Mouse (Mus musculus) heart, embryonic 14.5 days (tissue): ENCODE results near the gene Kif21a. TPM values are rescaled to one million over a fixed set of nuclear protein-coding genes. Genes with fewer than 3 reads are reported as not detected.

ENCODE experiments used
- ATAC-seq: fragments of 200-750 bp; cut with Nextera tagmentation; 2 replicates; pipeline ENCODE4 v1.8.0; 2017; ENCODE audit warnings: low read depth, moderate TSS enrichment; ENCODE audit not compliant: insufficient number of reproducible peaks, insufficient read depth, low FRiP score
- H3K27ac ChIP-seq, 2 experiments: fragments of 200-500 bp in 1 of 2; fragments of 300-500 bp in 1 of 2; sonication (generic) in 1 of 2; replicated peaks in 1 of 2; 2 replicates each; pipeline ENCODE4 v1.5.1; 2012 to 2014; ENCODE audit warnings: low read depth in 2 of 2, low read length in 2 of 2, control low read depth in 1 of 2, mild to moderate bottlenecking in 1 of 2, mixed read lengths in 1 of 2; ENCODE audit not compliant: control insufficient read depth in 1 of 2, insufficient read depth in 1 of 2
- H3K27me3 ChIP-seq: fragments of 300-500 bp; sonication (generic); 2 replicates; pipeline ENCODE4 v1.6.1; 2014; ENCODE audit warnings: mild to moderate bottlenecking, low read length, control low read depth; ENCODE audit not compliant: control insufficient read depth, insufficient read depth
- H3K36me3 ChIP-seq: fragments of 300-500 bp; sonication (generic); 2 replicates; pipeline ENCODE4 v1.6.1; 2014; ENCODE audit warnings: mild to moderate bottlenecking, control low read depth, low read length, mixed read lengths; ENCODE audit not compliant: control insufficient read depth, insufficient read depth
- H3K4me1 ChIP-seq, 2 experiments: fragments of 200-500 bp in 1 of 2; fragments of 300-500 bp in 1 of 2; sonication (generic) in 1 of 2; 2 replicates each; pipeline ENCODE4 v1.6.1; 2012 to 2014; ENCODE audit warnings: low read length in 2 of 2, control low read depth in 1 of 2, mixed read lengths in 1 of 2; ENCODE audit not compliant: control insufficient read depth in 2 of 2, insufficient read depth in 2 of 2
- H3K4me2 ChIP-seq: fragments of 300-500 bp; sonication (generic); 2 replicates; pipeline ENCODE4 v1.6.1; 2014; ENCODE audit warnings: mild to moderate bottlenecking, low read length
- H3K4me3 ChIP-seq, 2 experiments: fragments of 200-500 bp in 1 of 2; fragments of 300-500 bp in 1 of 2; sonication (generic) in 1 of 2; 2 replicates each; pipeline ENCODE4 v1.5.1; 2012 to 2014; ENCODE audit warnings: low read length in 2 of 2, mild to moderate bottlenecking in 2 of 2, control low read depth in 1 of 2, low read depth in 1 of 2, moderate library complexity in 1 of 2; ENCODE audit not compliant: control insufficient read depth in 1 of 2, insufficient read depth in 1 of 2
- H3K9ac ChIP-seq: fragments of 300-500 bp; sonication (generic); 2 replicates; pipeline ENCODE4 v1.6.1; 2014; ENCODE audit warnings: mild to moderate bottlenecking, low read length
- H3K9me3 ChIP-seq: fragments of 300-500 bp; sonication (generic); 2 replicates; pipeline ENCODE4 v1.6.1; 2016; ENCODE audit warnings: low read length, control low read depth; ENCODE audit not compliant: control insufficient read depth
- WGBS: fragments of 180-500 bp; shearing (Covaris S2); extraction: QIAGEN DNeasy Blood & Tissue Kit; methylation state at CpG from one replicate; pipeline ENCODE4 v1.1.7; 2014; 5-methylcytosine and 5-hydroxymethylcytosine counted together
- polyA plus RNA-seq: library from polyadenylated mRNA; unstranded; fragments of >200 nt; fragmentation: Nextera tagmentation; extraction: Ambion mirVana; gene quantifications from 2 replicates; pipeline ENCODE4 v1.2.1, GENCODE M21; 2014

Kif21a gene
- polyA plus RNA-seq, 1 experiment from 2014 or later: 5.7 TPM

GRCm38 (mm10) chr15:91017261-91018160, 32.2 kb downstream of the Kif21a start:
- H3K36me3 ChIP-seq: no peaks in the 10 kb centered on the region
- no peak overlapping the region for H3K4me2 ChIP-seq
- no peak overlapping the region for H3K27ac ChIP-seq
- H3K9me3 ChIP-seq: no peaks in the 10 kb centered on the region
- H3K4me1 ChIP-seq: no peaks in the 10 kb centered on the region
- H3K9ac ChIP-seq: no peak overlapping the region
- no peak for ATAC-seq
- H3K27me3 ChIP-seq: no peaks in the 10 kb centered on the region
- H3K4me3 ChIP-seq: no peak overlapping the region
- WGBS: 68% methylated on average over 23 of the region's 23 CpGs

DNA sequence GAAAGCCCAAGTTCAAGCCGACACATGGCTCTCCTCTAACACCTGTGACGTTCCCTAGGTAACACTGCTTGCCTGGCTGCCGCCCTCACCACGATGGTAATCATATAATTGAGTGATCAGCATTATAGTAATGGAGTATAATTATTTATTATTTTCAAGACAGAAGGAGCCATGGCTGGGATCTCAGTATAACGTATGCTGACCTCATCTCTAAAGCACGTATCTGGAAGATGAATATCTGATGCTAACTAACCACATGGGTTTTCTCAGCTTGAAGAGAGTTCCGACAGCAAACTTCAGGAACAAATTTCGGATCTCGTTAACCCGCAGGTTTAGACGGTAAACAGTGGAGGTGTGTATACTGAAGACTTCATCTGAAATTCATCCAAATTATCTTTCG, 33.4 kb downstream of the Kif21a start:
- Histone ChIP-seq H3K4me1 (no peaks in the 10 kb centered on the region), H3K4me2 (no peak overlapping the region), H3K4me3 (no peak overlapping the region), H3K27ac (no peak overlapping the region), H3K9me3 (no peaks in the 10 kb centered on the region), H3K27me3 (no peaks in the 10 kb centered on the region), H3K36me3 (no peaks in the 10 kb centered on the region), H3K9ac (no peak overlapping the region)
- 86% methylated on average over 12 of the region's 12 CpGs for WGBS
- ATAC-seq: no peak

GRCm38 (mm10) chr15:91012793-91013580, 36.8 kb downstream of the Kif21a start:
- no peak for ATAC-seq
- no peaks in the 10 kb centered on the region for H3K36me3 ChIP-seq

GRCm38 (mm10) chr15:91010218-91010617, 39.5 kb downstream of the Kif21a start:
- ATAC-seq: no peak
- Histone ChIP-seq H3K4me1 (no peaks in the 10 kb centered on the region), H3K27me3 (no peaks in the 10 kb centered on the region), H3K36me3 (no peaks in the 10 kb centered on the region), H3K4me2 (no peak overlapping the region), H3K9ac (no peak overlapping the region), H3K9me3 (no peaks in the 10 kb centered on the region), H3K27ac (no peak overlapping the region), H3K4me3 (no peak overlapping the region)
- WGBS: 62% methylated on average over 4 of the region's 4 CpGs

More at GRCm38 (mm10) chr15:91012793-91013580, 36.8 kb downstream of the Kif21a start:
- no peak overlapping the region for H3K9ac ChIP-seq
- H3K27ac ChIP-seq: no peak overlapping the region
- no peaks in the 10 kb centered on the region for H3K9me3 ChIP-seq
- H3K4me3 ChIP-seq: no peak overlapping the region
- no peaks in the 10 kb centered on the region for H3K4me1 ChIP-seq
- H3K4me2 ChIP-seq: no peak overlapping the region
- 29% methylated on average over 6 of the region's 6 CpGs for WGBS
- H3K27me3 ChIP-seq: no peaks in the 10 kb centered on the region

DNA sequence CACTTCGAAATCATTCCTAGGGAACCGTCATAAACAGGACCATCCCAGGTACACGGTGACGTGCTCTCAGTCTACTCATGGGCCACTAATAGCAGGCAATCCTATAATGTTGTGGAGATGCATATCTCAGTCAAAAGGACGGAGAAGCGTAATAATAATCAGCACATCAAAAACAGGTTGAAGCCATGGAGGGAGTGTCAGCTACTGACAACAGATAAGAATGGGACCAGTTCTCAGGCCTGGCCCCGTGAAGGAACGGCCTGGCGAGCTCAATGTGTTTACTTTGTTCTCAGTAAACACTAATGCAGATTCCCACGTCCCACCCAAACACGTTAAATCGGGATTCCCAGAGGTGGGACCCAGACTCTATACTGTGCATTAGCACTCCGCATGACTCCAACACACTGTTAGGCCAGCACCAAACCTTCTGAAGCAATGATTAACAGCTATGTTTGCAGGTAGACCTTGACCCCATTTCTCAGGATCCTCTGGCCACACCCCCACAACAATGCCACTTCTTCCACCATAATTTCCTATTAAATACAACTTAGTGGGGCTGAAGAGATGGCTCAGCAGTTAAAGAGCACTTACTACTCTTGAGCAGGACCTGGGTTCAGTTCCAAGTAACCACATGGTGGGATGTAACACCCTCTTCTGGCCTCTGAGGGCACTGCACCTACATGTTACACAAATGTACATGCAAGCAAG, 42.5 kb downstream of the Kif21a start:
- no peak overlapping the region for H3K4me2 ChIP-seq
- H3K36me3 ChIP-seq: no peaks in the 10 kb centered on the region
- no peaks in the 10 kb centered on the region for H3K9me3 ChIP-seq
- H3K27me3 ChIP-seq: no peaks in the 10 kb centered on the region
- ATAC-seq: no peak
- peaks cover 0 to 2% of the 10 kb centered on the region in 2 experiments; a peak in 1 of 4 replicates for H3K4me1 ChIP-seq
- H3K4me3 ChIP-seq: no peak overlapping the region
- no peak overlapping the region for H3K27ac ChIP-seq
- no peak overlapping the region for H3K9ac ChIP-seq
- 84% methylated on average over 13 of the region's 13 CpGs for WGBS

- Histone ChIP-seq H3K4me1 (peaks cover 0 to 2% of the 10 kb centered on the region in 2 experiments; a peak in 1 of 4 replicates), H3K27me3 (no peaks in the 10 kb centered on the region), H3K27ac (no peak overlapping the region), H3K9me3 (no peaks in the 10 kb centered on the region), H3K36me3 (no peaks in the 10 kb centered on the region), H3K4me3 (no peak overlapping the region), H3K9ac (no peak overlapping the region), H3K4me2 (no peak overlapping the region)
- no peak for ATAC-seq
- 89% methylated on average over 7 of the region's 7 CpGs for WGBS
Observed at GRCm38 (mm10) chr15:91004726-91005125, 45.0 kb downstream of the Kif21a start.

- peaks cover 0 to 2% of the 10 kb centered on the region in 2 experiments; a peak in 1 of 4 replicates for H3K4me1 ChIP-seq
- H3K9me3 ChIP-seq: no peaks in the 10 kb centered on the region
- WGBS: 90% methylated on average over 10 of the region's 10 CpGs
- ATAC-seq: no peak
- no peak overlapping the region for H3K9ac ChIP-seq
- H3K27me3 ChIP-seq: no peaks in the 10 kb centered on the region
- H3K27ac ChIP-seq: no peak overlapping the region
- H3K36me3 ChIP-seq: no peaks in the 10 kb centered on the region
- H3K4me3 ChIP-seq: no peak overlapping the region
- no peak overlapping the region for H3K4me2 ChIP-seq
Observed at GRCm38 (mm10) chr15:91001037-91001616, 48.6 kb downstream of the Kif21a start.
